Mouse (Mus musculus): Measurements from ENCODE around the gene Sds. TPM values are rescaled to one million over a fixed set of nuclear protein-coding genes. Genes with fewer than 3 reads are reported as not detected.

Sds gene
- not detected for total RNA-seq (2023)

DNA sequence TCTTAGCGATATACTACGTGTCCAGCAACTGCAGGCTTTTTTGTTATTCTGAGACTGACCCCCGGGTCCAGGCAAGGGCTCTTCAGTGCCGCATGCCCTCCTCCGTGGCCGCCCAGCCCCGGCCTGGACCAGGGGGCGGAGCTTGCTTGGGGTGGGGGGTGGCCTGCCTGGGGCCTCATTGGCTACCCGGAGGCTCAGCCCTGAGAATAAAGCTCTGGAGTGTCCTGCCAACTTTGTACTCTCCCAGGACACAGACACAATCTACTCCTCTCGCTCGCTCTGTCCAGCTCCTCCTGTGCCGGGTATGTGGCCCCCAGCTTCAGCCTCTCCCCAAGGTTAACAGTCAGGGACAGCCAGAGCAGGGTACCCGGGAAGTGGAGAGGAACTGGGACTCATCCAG lies at the start of gene Sds:
Gene Sds (plus strand): TSS at position 231 of the 400 bp plus-strand sequence.

DNA sequence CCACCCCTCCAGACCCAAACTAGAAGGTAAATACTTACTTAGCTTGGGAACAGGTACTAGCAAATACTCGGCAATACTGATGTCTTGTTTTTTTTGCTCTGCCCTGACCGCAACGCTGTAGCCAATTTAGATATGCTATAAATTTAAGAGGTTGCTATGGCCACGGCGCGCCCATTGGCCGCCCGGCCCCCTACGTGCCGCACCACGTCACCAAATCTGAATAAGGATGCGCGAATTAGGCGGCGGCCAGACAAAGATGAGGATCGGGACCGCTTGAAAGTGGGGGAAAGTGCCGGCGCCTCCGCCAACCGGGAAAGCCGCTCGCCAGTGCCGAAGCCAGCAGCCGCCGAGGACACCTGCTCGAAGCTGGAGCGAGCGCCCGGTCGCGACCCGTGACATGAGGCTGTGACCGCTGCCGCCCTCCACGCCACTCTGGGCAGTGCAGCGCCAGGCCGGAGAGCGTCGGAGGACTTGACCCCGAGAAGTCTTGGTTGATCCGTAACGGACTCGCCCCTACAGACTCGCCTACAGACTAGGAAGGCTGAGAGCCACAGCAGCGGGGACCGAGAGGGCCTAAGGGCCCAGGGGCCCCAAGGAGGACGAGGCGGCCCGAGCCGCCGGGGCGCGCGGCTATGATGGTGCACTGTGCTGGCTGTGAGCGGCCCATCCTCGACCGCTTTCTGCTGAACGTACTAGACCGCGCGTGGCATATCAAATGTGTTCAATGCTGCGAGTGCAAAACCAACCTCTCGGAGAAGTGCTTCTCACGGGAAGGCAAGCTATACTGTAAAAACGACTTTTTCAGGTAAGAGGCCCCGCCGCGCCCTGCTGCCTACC lies 44.5 kb upstream of the Sds start, which contains the start of gene Lhx5:
Gene Lhx5 (plus strand): TSS at position 51 of the 837 bp plus-strand sequence.

DNA sequence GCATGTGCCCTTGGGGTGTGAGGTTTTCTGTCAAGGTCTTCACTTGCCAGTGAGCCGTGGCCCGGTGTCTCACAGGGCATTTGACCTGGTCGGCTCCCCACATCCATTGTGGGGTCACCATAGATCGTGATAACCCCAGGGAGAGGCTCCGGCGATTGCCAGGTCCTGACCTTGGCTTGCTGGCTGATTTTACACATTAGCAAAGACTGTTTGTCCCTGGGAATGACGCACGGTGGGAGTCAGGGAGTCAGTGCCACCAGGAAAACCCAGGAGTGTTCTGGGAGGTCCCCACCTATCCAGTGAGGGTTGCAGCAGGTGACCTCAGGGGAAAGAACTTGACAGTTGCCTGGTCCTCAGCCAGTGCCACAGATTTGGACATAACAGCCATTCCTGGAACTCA lies 3.6 kb upstream of the Sds start, which contains the start of gene Sdsl:
Gene Sdsl (minus strand): TSS at position 41 of the 400 bp plus-strand sequence.

DNA sequence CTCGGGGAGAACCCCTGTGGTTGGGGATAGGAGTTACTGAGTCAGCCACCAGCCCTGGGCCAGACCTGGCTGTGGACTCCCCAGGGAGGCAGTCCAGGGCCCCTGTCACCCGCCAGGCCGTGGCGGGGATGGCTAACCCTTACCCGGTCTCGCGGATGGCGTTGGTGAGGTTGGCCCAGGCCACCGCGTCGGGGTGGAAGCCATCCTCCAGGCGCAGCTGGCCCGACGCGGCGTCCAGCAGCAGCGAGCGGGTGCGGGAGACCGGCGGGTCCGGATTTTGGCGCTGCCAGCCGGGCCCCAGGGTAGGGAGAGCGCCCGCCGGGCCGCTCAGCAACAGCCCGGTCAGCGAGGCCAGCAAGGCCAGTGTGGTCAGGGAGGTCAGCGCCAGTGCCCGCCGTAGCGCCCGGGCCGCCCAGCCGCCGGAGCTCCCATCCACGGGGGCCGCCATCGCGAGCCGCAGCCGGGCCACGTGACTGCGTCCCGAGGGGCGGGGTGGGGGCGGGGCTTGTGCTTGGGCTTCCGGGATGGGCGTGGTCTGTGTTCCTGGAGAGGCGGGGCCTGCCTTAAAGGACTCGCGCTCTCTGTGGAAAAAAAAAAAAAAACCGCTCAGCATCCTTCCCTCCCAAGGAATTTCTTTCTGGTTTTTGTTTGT lies 26.9 kb downstream of the Sds start, which contains the start of gene Plbd2:
Gene Plbd2 (minus strand): TSS at position 482 of the 652 bp plus-strand sequence.

DNA sequence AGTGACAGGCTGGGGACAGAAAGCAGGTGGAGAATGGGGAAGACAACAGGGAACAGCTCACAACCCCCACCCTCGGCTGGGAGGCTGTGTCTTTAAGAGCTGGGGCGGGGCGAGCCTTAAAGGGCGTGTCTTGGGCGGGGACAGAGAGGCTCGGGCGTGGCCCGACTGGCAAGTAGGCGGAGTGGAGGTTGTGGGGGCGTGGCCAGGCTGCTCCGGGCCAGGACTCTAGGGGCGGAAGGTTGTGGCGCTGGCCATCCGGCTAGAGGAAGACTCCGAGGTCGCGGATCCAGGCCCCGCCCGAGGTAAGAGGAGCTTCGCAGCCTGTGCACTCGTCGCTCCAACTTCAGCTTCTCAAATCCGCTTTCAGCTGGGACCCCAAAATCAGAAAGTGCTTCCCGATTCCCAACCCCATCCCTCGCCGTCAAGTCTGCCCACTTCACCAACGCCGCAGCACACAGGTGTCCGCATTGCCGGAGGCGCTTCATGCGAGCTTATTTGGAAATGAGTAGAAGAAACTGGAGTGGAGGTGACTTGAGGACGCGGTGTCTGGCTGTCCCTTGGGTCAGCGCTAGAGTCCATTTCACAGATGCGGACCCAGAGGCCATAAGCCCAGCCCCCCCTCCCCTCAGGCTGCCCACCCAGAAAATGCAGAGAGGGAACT lies 34.8 kb downstream of the Sds start, which contains the start of gene Slc8b1:
Gene Slc8b1 (plus strand): TSS at position 187 of the 661 bp plus-strand sequence.

Other genes with a start within 250 kb of the Sds start
- gene Lhx5, start 44.8 kb upstream of the Sds start, total RNA-seq (2023) = not detected
- gene Sdsl, start 3.7 kb upstream of the Sds start, total RNA-seq (2023) = not detected
- 15.7 TPM for gene Plbd2, start 27.1 kb downstream of the Sds start, total RNA-seq (2023)
- 12.6 TPM for gene Slc8b1, start 34.6 kb downstream of the Sds start, total RNA-seq (2023)
- 43.1 TPM for gene Tpcn1, start 112.1 kb downstream of the Sds start, total RNA-seq (2023)
- gene Iqcd, start 112.5 kb downstream of the Sds start, total RNA-seq (2023) = 0.91 TPM
- gene Rita1, start 136.1 kb downstream of the Sds start, total RNA-seq (2023) = 4.6 TPM
- 116 TPM for gene Ddx54, start 136.2 kb downstream of the Sds start, total RNA-seq (2023)
- not detected for gene Cfap73, start 157.7 kb downstream of the Sds start, total RNA-seq (2023)
- 23.9 TPM for gene Rasal1, start 172.3 kb downstream of the Sds start, total RNA-seq (2023)
- gene Dtx1, start 235.4 kb downstream of the Sds start, total RNA-seq (2023) = 197 TPM